Mouse (Mus musculus): ENCODE data around the gene Jrkl. TPM values are rescaled to one million over a fixed set of nuclear protein-coding genes. Genes with fewer than 3 reads are reported as not detected.
A peak's percentile ranks its signal among the peaks of the same experiment; 100 is the strongest.

Gene Jrkl
- 1 to 10 TPM; 8.6 to 9.9 TPM for total RNA-seq (2021)
- long read RNA-seq, experiment 1, transcript Jrkl-201 (1 exons, 3,223 nt), result major isoform, 8 of 8 reads
- long read RNA-seq, experiment 1, partial matches to known transcripts, result 0 of 8 reads
- long read RNA-seq, experiment 1, other reads (novel, unspliced or antisense), result 0 of 8 reads
- long read RNA-seq, experiment 2, transcript Jrkl-201 (1 exons, 3,223 nt), result major isoform, 8 of 8 reads
- long read RNA-seq, experiment 2, partial matches to known transcripts, result 0 of 8 reads
- long read RNA-seq, experiment 2, other reads (novel, unspliced or antisense), result 0 of 8 reads

DNA sequence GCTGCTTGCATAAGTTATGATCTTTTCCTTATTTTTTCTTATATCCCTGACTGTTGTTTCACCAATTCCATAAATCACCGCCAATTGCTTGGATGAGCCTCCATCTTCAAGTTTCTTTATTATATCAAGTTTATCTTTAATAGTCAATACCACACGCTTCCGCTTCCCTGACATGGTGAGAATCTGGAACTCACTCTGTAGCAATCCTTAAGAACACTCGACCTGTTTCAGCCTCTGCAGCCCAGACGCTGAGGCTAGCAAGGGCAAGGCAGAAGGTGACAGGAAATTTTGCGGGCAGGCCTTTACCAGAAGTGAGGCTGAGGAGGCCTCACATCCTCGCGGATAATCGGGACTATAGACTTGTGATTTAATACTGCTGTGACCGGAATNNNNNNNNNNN, at the start of gene Jrkl:
Gene Jrkl (minus strand): TSS at position 349 of the 400 bp plus-strand sequence.
- peak; percentile 13 for DNase-seq (ENCODE audit: low spot score in 2 of 2)

DNA sequence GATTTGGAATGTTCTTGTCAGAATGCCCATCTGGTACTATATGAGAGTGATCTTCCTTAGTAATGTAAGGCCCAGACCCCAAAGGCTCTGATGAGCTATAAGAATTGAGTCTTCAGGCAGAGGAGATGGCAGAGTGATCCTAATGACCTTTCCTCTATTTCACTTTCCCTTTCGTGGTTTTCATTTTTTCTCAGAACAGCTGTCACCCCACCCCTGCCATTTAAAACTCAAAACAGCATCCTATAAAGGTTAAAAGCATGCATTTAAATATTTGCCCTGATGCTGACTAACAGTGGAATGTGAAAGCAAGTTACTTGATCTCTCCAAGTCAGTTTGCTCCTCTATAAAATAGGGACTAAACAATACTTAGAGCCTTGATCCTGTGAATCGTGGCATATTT, 41.9 kb upstream of the Jrkl start:
- DNase-seq (ENCODE audit: low spot score in 2 of 2), result no peak

DNA sequence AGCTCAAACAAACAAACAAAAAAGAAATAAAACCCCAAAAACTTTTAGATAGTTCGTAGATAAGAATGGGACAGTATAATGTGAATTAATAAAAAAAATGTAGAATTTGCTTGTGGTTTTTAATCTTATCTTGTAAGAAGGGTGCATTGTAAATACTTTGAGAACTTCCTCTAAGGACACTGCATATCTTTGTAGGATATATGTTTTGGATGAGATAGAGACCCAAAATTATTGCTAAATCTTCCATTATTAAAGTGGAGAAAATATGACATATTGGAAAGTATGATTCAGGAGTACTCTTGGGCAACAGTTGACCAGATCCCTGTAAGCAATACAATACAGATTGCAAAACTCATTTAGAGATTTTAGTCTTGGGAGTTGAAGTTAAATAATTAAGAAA, 27.6 kb upstream of the Jrkl start:
- no peak for DNase-seq (ENCODE audit: low spot score in 2 of 2)

DNA sequence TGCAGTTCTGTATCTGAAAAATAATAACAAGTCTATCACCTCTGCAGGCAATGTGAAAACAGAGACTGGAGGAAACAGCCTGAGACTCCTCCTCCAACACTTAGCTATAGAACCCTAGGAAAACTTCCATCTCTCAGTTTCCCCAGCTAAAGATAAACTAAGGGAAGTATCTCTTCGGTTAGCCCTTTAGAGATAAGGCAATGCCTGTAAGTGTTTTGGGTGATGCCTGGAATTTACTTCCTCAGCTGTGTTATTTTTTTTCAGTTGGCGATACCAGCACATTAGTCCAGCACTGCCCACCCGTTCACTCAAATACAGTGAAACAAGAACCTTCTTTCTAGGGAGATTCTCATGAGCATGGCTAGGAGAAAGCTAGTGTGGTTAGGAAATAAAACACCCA, 15.4 kb upstream of the Jrkl start:
- DNase-seq (ENCODE audit: low spot score in 2 of 2), result no peak

DNA sequence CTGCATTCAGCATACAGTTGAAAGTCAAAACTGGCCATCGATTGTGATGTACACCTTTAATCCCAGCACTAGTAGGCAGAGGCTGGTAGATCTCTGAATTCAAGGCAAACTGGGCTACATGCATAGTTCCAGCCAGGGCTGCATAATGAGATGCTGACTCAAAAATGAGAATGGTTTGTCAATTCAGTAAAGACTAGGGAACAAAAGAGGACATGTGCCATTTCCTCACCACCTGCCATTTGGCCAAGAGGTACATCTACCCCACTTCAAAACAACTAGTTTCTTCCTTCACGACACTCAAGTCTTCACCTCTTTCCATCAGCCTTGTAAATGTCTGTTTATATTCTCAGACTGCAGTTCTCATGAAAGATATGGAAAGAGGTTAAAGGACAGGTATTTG, 12.5 kb upstream of the Jrkl start:
- no peak for DNase-seq (ENCODE audit: low spot score in 2 of 2)

DNA sequence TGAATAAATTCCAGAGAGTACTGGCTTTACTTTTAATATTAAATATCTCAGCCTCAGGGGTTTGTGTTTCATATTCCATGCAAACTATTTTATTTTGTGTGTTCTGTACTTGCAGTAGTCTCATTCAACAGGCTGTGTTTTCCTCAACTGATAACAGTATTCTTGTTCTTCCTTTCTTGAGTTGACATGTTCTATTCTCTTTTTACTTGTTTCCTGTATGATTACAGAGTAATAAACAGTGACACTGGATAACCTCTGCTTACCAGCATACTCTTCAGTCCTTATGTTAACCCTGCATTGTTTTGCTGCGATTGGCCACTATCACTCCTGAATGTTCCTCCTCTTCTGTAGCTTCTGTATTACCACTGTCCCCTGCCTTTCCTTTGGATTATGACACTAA, 11.1 kb upstream of the Jrkl start:
- no peak for DNase-seq (ENCODE audit: low spot score in 2 of 2)

DNA sequence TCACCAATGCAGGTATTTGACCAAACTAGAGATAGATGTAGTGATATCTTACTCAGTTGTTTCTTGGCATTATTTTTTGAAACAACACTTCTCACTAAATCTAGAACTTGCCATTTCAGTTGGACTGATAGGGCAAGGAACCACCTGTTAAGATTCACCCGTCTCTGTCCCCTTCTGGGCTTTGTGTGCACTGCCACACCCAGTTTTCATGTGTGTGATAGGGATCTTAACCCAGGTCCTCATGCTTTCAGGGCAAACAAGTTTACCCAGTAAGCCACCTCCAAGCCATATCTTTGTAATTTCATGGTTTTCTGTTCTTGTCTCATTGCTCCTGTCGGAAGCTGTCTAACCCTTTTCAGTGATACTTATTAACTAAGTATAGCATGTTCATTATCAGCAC, 5.6 kb upstream of the Jrkl start:
- no peak for DNase-seq (ENCODE audit: low spot score in 2 of 2)

DNA sequence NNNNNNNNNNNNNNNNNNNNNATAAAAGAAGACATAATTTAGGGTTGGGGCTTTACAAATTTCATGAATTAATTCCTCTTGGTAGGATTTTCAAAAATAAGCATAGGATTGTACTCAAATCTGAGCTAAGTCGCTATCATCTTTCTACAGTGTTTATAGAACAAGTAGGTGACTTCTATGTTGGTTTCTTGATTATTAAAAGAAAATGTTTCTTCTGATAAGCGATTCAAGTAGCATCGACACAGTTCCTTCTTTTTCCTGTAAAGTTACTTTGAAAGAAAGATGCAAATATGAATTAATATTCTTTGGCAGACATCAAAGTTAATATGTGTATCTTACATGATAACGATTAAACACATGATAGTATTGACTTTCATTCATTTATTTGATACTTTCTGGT, 2.5 kb upstream of the Jrkl start:
- DNase-seq (ENCODE audit: low spot score in 2 of 2), result no peak

DNA sequence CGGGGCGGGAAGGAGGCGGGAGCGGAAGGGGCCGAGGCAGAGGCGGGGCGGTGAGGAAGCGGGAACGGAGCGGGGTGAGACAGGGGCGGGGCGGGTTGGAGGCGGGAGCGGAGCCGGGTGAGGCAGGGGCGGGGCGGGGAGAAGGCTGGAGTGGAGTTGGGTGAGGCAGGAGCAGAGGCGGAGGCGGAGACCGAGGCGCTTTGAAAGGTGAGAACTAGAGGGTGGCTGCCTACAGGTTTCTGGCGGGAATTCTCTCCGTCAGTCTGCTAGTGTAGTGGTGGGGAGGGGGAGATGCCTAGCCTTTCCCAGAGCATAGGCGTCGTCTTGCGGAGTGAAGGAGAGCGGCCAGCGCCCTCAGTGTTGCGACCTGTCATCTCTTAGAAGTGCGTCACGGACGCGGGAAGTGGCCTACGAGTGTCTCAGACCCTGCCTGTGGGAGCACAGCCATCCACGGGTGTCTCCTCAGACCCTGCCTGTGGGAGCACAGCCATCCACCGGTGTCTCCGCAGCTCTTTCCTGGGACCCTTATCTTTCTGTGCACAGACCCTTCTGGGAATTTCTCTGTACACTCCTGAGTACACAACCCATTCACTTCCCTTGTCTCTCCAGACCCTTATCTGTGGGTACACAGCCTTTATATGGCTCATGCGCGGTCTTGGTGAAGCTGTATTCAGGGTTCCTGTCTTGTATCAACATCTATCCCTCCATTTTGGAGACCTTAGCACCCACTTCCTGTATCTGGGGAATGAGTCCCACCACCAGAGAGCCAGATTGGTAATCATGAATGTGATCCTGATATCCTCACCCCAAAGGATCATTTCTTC, 1.4 kb upstream of the Jrkl start, which contains the start of gene Ccdc82:
Gene Ccdc82 (plus strand): TSS at position 141 of the 824 bp plus-strand sequence.
- DNase-seq (ENCODE audit: low spot score in 2 of 2), result peak; percentile 77 to 84

DNA sequence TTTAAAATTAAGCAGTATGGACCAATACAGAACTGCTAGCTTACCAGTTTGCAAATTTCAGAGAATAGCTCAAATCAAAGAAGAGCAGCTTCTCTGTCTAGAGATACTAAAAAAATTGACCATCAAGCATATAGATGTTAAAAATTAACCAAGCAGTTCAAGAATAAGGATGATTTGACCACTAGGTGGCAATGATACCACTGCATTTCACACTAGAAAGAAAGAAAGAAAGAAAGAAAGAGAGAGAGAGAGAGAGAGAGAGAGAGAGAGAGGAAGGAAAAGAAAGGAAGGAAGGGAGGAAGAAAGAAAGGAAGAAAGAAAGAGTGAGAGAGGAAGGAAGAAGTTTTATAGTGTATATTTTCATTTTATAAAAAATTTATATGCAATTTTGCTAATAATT, 3.3 kb downstream of the Jrkl start:
- no peak for DNase-seq (ENCODE audit: low spot score in 2 of 2)

DNA sequence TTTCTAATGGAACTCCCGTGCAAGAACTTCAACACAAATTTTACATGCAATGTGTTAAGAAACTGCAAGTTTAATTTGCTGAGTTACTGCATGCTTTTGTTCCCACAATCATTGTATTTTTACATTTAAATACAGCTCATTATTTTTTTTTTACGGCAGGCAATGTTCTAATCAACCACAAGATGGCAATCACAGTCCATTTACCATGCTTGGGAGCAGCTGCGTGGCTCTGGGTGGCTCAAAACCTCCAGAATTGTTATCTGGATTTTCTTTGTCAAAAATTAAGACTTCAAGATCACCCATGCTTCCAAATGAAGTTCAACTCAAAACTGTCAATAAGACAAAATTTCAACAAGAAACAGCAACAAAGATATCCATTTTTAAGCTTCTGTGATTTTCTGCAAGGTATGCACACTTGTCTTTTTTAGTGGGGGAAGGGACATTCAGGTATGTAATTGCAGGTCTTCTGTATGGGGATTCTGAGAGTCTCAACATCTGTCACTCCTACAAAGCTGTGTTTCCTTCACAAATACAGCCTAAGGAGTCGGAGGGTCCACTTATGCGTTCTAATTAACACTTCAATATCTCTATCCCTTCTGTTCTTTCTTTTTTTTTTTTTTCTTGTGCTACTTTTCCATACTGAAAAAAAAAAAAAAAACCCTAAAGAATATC, 13.9 kb downstream of the Jrkl start:
- DNase-seq (ENCODE audit: low spot score in 2 of 2), result no peak

DNA sequence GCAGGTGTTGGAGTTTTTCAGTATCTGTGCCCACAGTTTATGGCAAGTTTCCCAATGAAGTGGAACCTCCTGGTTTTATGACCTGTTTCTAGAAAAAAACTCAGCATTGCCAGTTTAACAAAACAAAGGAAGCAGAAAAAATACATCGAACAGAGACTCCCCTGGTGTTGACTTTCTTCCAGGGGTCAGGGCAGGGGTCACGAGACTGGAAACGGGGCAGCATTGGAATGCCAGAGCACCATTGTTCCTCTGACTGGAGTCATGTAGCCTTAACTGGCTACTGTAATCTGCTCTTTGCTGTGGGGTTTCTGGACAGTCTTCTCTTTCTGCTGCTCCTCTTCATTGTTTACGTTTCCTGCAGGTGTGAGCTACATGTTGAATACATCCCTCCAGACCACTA, 15.1 kb downstream of the Jrkl start:
- no peak for DNase-seq (ENCODE audit: low spot score in 2 of 2)

DNA sequence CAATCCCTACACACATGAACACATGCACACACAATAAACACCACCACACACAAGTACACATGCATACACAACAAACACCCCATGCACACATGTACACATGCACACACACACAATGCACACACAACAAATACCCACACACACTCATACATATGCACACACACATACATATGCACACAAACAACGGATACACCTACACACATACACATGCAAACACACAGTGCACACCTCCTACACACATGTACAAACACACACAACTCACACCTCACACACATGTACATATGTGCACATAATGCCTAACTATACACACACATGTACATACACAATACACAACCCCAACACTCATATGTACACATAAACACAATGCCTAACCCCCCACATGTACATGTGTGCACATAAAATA, 19.8 kb downstream of the Jrkl start:
- no peak for DNase-seq (ENCODE audit: low spot score in 2 of 2)

DNA sequence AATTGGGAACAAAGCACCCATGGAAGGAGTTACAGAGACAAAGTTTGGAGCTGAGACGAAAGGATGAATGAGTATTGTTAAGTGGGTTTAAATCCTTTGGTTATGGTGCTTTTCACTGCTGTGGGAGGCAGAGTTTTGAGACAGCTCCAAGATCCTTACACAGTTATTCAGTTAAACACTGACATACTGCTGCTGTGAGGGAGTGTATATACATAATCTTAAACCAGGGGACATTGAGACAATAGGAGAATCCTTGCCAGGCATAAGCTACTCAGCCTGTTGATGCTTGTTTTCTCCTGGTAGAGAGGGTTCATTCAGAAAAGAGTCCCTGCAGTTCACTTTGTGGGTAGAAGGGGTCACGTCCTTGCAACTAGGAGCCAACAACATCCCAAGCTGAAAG, 39.3 kb downstream of the Jrkl start:
- DNase-seq (ENCODE audit: low spot score in 2 of 2), result no peak

DNA sequence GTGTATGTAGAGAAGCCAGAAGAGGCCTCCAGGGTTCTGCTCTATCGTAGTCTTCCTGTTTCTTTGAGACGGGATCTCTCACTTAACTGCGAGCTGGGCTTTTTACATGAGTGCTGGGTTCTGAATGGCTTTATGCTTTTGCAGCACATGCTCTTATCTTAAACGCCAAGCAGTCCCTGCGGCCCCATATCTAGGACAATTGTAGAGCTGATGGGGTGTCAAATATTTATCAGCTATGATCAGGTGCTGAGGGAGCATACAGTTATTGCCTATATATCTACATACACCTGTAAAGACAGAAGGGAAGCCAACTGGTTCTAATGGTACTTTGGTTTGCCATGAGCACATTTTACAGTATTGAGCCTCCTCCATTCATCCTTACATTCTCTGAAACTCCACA, 41.9 kb downstream of the Jrkl start:
- no peak for DNase-seq (ENCODE audit: low spot score in 2 of 2)

DNA sequence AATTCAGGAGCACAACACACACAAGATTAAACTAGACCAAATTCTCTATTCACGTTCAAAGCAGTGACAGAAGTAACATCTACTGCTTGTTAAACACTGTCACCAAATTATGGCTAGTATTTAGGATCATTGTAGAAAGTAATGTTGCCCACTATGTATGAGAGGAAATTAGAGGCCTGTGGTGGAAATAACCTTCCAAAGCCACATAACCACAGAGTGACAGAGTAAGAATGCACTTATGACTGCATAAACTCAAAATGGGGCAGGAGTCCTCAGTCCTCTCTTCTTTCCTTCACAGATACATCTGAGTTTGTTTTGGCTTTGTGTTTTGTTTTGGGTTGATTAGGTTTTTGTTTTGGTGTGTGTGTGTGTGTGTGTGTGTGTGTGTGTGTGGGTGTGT, 42.5 kb downstream of the Jrkl start:
- DNase-seq (ENCODE audit: low spot score in 2 of 2), result no peak

DNA sequence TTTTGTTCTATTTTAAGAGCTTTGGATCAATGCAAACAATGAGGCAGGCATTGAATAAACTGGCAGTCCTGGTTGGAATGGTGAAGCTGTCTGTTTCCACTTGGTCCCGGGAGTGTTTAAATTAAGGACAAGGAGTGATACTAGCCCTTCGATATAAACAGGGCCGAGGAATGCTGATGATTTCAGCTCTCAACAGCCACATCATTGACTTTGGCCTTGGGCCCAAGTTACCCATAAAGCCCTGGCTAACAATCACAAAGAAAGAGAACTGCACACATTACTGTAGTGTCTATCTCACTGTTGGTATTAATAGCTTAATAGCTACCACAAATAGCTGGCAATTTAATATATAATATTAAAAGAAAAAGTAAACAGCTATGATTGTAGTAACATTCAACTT, 45.5 kb downstream of the Jrkl start:
- DNase-seq (ENCODE audit: low spot score in 2 of 2), result no peak

DNA sequence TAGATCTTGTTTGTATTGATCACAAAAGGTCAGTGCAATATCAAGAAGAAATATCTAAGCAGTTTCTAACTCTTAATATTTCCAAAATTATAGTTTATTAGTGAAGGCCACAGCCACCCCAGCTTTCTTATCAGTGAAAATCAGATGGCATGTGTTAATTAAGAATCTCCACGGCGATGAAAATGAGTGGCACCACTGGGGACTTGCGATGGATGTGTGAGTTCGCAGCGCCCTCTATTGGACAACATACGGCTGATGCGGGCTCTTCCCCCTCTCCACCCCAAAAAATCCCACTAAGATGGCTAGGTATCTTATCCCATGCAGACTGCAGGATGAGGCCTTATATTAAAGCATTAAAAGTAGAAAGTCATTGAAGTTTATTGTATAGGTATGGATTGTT, 49.9 kb downstream of the Jrkl start:
- peak; percentile 31 to 39 for DNase-seq (ENCODE audit: low spot score in 2 of 2)

DNA sequence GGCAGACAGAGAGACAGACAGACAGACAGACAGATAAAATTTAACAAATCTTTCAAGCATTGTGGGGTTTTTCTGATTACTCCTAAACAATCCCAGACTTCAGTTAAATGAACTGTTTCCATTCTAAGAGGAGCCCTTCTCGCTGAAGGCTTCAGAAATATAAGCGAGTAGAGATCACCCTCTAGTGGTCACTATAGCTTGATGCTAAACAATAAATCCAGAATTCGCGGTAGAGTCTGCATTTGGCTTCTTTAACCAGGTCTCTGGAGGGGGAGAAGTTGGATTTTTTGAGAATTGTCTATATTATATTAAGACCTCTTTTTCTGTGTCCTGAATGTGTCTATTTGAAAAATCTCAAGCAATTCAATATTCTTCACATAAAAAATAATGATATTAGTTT, 50.4 kb downstream of the Jrkl start:
- no peak for DNase-seq (ENCODE audit: low spot score in 2 of 2)

DNA sequence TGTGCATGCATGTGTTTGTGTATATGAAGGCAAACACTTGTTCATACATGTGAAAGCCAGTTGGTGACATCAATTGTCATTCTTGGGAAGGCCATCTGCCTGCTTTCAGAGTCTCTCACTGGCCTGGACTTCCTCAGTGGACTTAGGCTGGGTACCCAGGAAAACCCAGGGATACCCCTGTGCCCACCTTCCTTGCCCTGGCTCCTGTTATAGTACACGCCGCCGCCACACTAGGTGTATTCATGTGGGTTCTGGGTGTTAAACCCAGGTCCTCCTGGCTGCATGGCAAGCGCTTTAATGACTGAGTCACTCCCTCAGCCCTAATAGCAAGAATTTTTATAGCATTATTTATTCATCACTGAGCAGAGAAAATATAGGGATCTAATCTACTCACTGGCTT, 51.0 kb downstream of the Jrkl start:
- DNase-seq (ENCODE audit: low spot score in 2 of 2), result no peak

Data from left cerebral cortex, adult 18-20 months (tissue).